In genomic region chr9:45413478-45414140, GRCm38 (mm10) we compare ENCODE assay signal across 9 mouse cellular contexts. TPM values are rescaled to one million over a fixed set of nuclear protein-coding genes. Genes with fewer than 3 reads are reported as not detected.
A peak's percentile ranks its signal among the peaks of the same experiment; 100 is the strongest.
DNase-seq lines count a peak whose midpoint lies in the region; ATAC-seq and TF ChIP-seq lines count a peak whose summit lies in the region.
"Had no signal": no experiment of that assay in that cellular context is flagged by ENCODE, and none has a peak within 500 bp of the region (broad histone marks: within the 10 kb centered on the region; RNA-seq: fewer than 3 reads in every experiment).

No protein-coding gene starts in this region.

- DNase-seq in cerebellum, postnatal 14 days, result peak; percentile 61 to 84
- no peak for DNase-seq in cerebellum, adult 9-10 months
- peak; percentile 31 for DNase-seq in neural tube, embryonic 10.5 days (ENCODE audit: extremely low spot score, low spot score)
- peak; percentile 57 for DNase-seq in embryo, embryonic 10.5 days (ENCODE audit: low spot score)
- DNase-seq in liver, postnatal 0 days, result peak; percentile 58
- DNase-seq in thymus, postnatal 4 days, result peak; percentile 75
- DNase-seq in gastrocnemius, postnatal 25 days, result no peak

- H3K9ac ChIP-seq in neural tube, embryonic 15.5 days (replicated peaks), result no peak overlapping the region
- H3K9ac ChIP-seq in liver, postnatal 0 days (replicated peaks), result no peak overlapping the region
- H3K9ac ChIP-seq: liver, embryonic 15.5 days had no signal

- WGBS in neural tube, embryonic 15.5 days, result 59% methylated on average over 5 of the region's 5 CpGs
- WGBS in liver, postnatal 0 days (ENCODE audit: insufficient replicate concordance), result 58% methylated on average over 5 of the region's 5 CpGs

- no peaks in the 10 kb centered on the region for H3K9me3 ChIP-seq in neural tube, embryonic 15.5 days (replicated peaks)
- no peaks in the 10 kb centered on the region for H3K9me3 ChIP-seq in liver, postnatal 0 days (ENCODE audit: low read length)
- H3K9me3 ChIP-seq: liver, embryonic 15.5 days had no signal

- H3K4me1 ChIP-seq in neural tube, embryonic 15.5 days, result peaks cover 7% of the 10 kb centered on the region
- peaks cover 4% of the 10 kb centered on the region for H3K4me1 ChIP-seq in liver, postnatal 0 days (ENCODE audit: insufficient read depth)

- peak; percentile 68 for TF ChIP-seq CTCF in liver, postnatal 0 days (IDR thresholded peaks at IDR 0.05; ENCODE audit: low read depth)

- no peak overlapping the region for H3K4me2 ChIP-seq in neural tube, embryonic 15.5 days
- H3K4me2 ChIP-seq in liver, postnatal 0 days (ENCODE audit: low read depth, low read length), result no peak overlapping the region
- H3K4me2 ChIP-seq: liver, embryonic 15.5 days had no signal

- peaks cover 7% of the 10 kb centered on the region; the same call in 1 of the 2 replicates for H3K27me3 ChIP-seq in neural tube, embryonic 15.5 days (replicated peaks)
- 0 out of 2 replicates have a peak, but pooled peaks cover 2% of the 10 kb centered on the region for H3K27me3 ChIP-seq in liver, postnatal 0 days (ENCODE audit: insufficient read depth, low read length)

- no peak overlapping the region for H3K27ac ChIP-seq in neural tube, embryonic 15.5 days (replicated peaks)
- no peak overlapping the region for H3K27ac ChIP-seq in liver, postnatal 0 days (ENCODE audit: low read depth)
- H3K27ac ChIP-seq: liver, embryonic 15.5 days had no signal

- TF ChIP-seq EP300 in liver, postnatal 0 days (IDR thresholded peaks at IDR 0.05; ENCODE audit: low read depth), result no peak

- no peak overlapping the region for H3K4me3 ChIP-seq in neural tube, embryonic 15.5 days (replicated peaks)
- no peak overlapping the region for H3K4me3 ChIP-seq in liver, postnatal 0 days (ENCODE audit: low read depth, low read length)
- H3K4me3 ChIP-seq: liver, embryonic 15.5 days had no signal

- no peak for ATAC-seq in neural tube, embryonic 15.5 days (ENCODE audit: low FRiP score)
- ATAC-seq in liver, postnatal 0 days, result no peak

- no peaks in the 10 kb centered on the region for H3K36me3 ChIP-seq in neural tube, embryonic 15.5 days
- H3K36me3 ChIP-seq in liver, postnatal 0 days (replicated peaks; ENCODE audit: insufficient read depth, low read length), result no peaks in the 10 kb centered on the region
- H3K36me3 ChIP-seq: liver, embryonic 15.5 days had no signal

RNA-seq across cellular contexts. Expression of gene Dscaml1, which starts 12.8 kb away (rescaled TPM):
- polyA plus RNA-seq in neural tube, embryonic 15.5 days (2015; fragmentation: Nextera tagmentation; extraction: Ambion mirVana), result 12.4 and 16.4 TPM in 2 replicates
- not detected in 2 replicates for polyA plus RNA-seq in liver, postnatal 0 days (2015; fragmentation: Nextera tagmentation; extraction: Ambion mirVana)
- total RNA-seq in gastrocnemius, postnatal 25 days (2021), result not detected

RNA-seq across cellular contexts. Expression of gene Fxyd2, which starts 14.1 kb away (rescaled TPM):
- polyA plus RNA-seq in neural tube, embryonic 15.5 days (2015; fragmentation: Nextera tagmentation; extraction: Ambion mirVana), result 9.8 and 13.6 TPM in 2 replicates
- polyA plus RNA-seq in liver, postnatal 0 days (2015; fragmentation: Nextera tagmentation; extraction: Ambion mirVana), result 0.65 and 1.3 TPM in 2 replicates
- total RNA-seq in gastrocnemius, postnatal 25 days (2021), result 1 to 10 TPM; 1.4 to 2.0 TPM

RNA-seq across cellular contexts. Expression of gene Fxyd6, which starts 43.6 kb away (rescaled TPM):
- polyA plus RNA-seq in neural tube, embryonic 15.5 days (2015; fragmentation: Nextera tagmentation; extraction: Ambion mirVana), result 442 and 531 TPM in 2 replicates
- polyA plus RNA-seq in liver, postnatal 0 days (2015; fragmentation: Nextera tagmentation; extraction: Ambion mirVana), result 1.5 and 1.9 TPM in 2 replicates
- 10 to 100 TPM; 27.5 to 31.2 TPM for total RNA-seq in gastrocnemius, postnatal 25 days (2021)

Comparison
In these comparisons a context has a peak if more than half of its experiments do, and no peak if none do; other contexts are left out.
1. DNase-seq: peak in cerebellum, postnatal 14 days (2 of 2), neural tube, embryonic 10.5 days (single experiment), embryo, embryonic 10.5 days (single experiment), liver, postnatal 0 days (single experiment) and thymus, postnatal 4 days (single experiment); none in cerebellum, adult 9-10 months (single experiment) and gastrocnemius, postnatal 25 days (single experiment).
2. RNA of gene Dscaml1, which starts 12.8 kb away (polyA plus RNA-seq): 12.4 to 16.4 TPM in neural tube, embryonic 15.5 days; not detected in liver, postnatal 0 days; every median in the first group is over 10 times any median in the second.
3. RNA of gene Fxyd6, which starts 43.6 kb away (polyA plus RNA-seq): 442 to 531 TPM in neural tube, embryonic 15.5 days; 1.5 to 1.9 TPM in liver, postnatal 0 days; every median in the first group is over 100 times any median in the second.